Mouse (Mus musculus) neural tube, embryonic 15.5 days (tissue): ENCODE results near the gene Patl2. TPM values are rescaled to one million over a fixed set of nuclear protein-coding genes. Genes with fewer than 3 reads are reported as not detected.

Source experiments
- ATAC-seq: fragments of 200-750 bp; cut with Nextera tagmentation; 2 replicates; pipeline ENCODE4 v1.8.0; 2017; ENCODE audit warnings: mild to moderate bottlenecking, moderate TSS enrichment, moderate library complexity; ENCODE audit not compliant: low FRiP score
- H3K27ac ChIP-seq: fragments of 300-500 bp; sonication (generic); replicated peaks from 2 replicates; pipeline ENCODE4 v1.5.1; 2015; ENCODE audit warnings: mild to moderate bottlenecking, inconsistent platforms
- H3K27me3 ChIP-seq: fragments of 300-500 bp; sonication (generic); replicated peaks from 2 replicates; pipeline ENCODE4 v1.6.1; 2015; ENCODE audit warnings: inconsistent platforms
- H3K36me3 ChIP-seq: fragments of 300-500 bp; sonication (generic); 2 replicates; pipeline ENCODE4 v1.6.1; 2015; ENCODE audit warnings: inconsistent platforms
- H3K4me1 ChIP-seq: fragments of 300-500 bp; sonication (generic); 2 replicates; pipeline ENCODE4 v1.6.1; 2015; ENCODE audit warnings: inconsistent platforms
- H3K4me2 ChIP-seq: fragments of 300-500 bp; sonication (generic); 2 replicates; pipeline ENCODE4 v1.6.1; 2015; ENCODE audit warnings: inconsistent platforms, mild to moderate bottlenecking, moderate library complexity
- H3K4me3 ChIP-seq: fragments of 300-500 bp; sonication (generic); replicated peaks from 2 replicates; pipeline ENCODE4 v1.5.1; 2015; ENCODE audit warnings: mild to moderate bottlenecking, inconsistent platforms
- H3K9ac ChIP-seq: fragments of 300-500 bp; sonication (generic); replicated peaks from 2 replicates; pipeline ENCODE4 v1.6.1; 2015; ENCODE audit warnings: mild to moderate bottlenecking, inconsistent platforms
- H3K9me3 ChIP-seq: fragments of 300-500 bp; sonication (generic); replicated peaks from 2 replicates; pipeline ENCODE4 v1.6.1; 2016; ENCODE audit warnings: inconsistent platforms
- WGBS: fragments of 180-500 bp; shearing (Covaris S2); methylation state at CpG from one replicate; pipeline ENCODE4 v1.1.7; 2015; ENCODE audit warnings: mixed read lengths; 5-methylcytosine and 5-hydroxymethylcytosine counted together
- polyA plus RNA-seq: library from polyadenylated mRNA; unstranded; fragments of >200 nt; fragmentation: Nextera tagmentation; extraction: Ambion mirVana; gene quantifications from 2 replicates; pipeline ENCODE4 v1.2.1, GENCODE M21; 2015

Patl2 gene
- 0.09 TPM in 1 of 2 replicates, not detected in the other for polyA plus RNA-seq

- WGBS, result 84% methylated on average over 17 of the region's 17 CpGs
- Histone ChIP-seq H3K4me3 (no peak within 1 kb of the TSS), H3K36me3 (no peaks in the 10 kb centered on the region), H3K4me2 (no peak within 1 kb of the TSS), H3K27ac (no peak within 1 kb of the TSS), H3K4me1 (no peaks in the 10 kb centered on the region), H3K9ac (no peak within 1 kb of the TSS), H3K27me3 (no peaks in the 10 kb centered on the region), H3K9me3 (no peaks in the 10 kb centered on the region)
- no peak for ATAC-seq
Observed at GRCm38 (mm10) chr2:122186106-122186505, at the start of gene Patl2, which contains the start of gene Terb2. Patl2 (minus strand) TSS chr2:122186189. Terb2 (plus strand) TSS chr2:122186272.

- no peak overlapping the region for H3K9ac ChIP-seq
Observed at GRCm38 (mm10) chr2:122235425-122235824, 49.4 kb upstream of the Patl2 start.

GRCm38 (mm10) chr2:122234611-122235288 lies 48.8 kb upstream of the Patl2 start, which contains the start of gene Sord:
Sord (plus strand) TSS chr2:122234749.
- H3K9me3 ChIP-seq, result no peaks in the 10 kb centered on the region
- under 1% methylated on average over 35 of the region's 35 CpGs for WGBS
- peak within 1 kb of the TSS; percentile 82 for H3K27ac ChIP-seq
- ATAC-seq, result peak; percentile 96
- H3K4me3 ChIP-seq, result peak within 1 kb of the TSS; percentile 62
- H3K9ac ChIP-seq, result peak within 1 kb of the TSS; percentile 57
- no peaks in the 10 kb centered on the region for H3K36me3 ChIP-seq
- H3K27me3 ChIP-seq, result no peaks in the 10 kb centered on the region
- H3K4me2 ChIP-seq, result peak within 1 kb of the TSS; percentile 85
- peaks cover 11% of the 10 kb centered on the region; the same call in 1 of the 2 replicates for H3K4me1 ChIP-seq

More at GRCm38 (mm10) chr2:122235425-122235824, 49.4 kb upstream of the Patl2 start:
- H3K9me3 ChIP-seq, result no peaks in the 10 kb centered on the region
- peak overlapping the region; percentile 85 for H3K4me2 ChIP-seq
- WGBS, result 83% methylated on average over 2 of the region's 2 CpGs
- no peaks in the 10 kb centered on the region for H3K27me3 ChIP-seq
- ATAC-seq, result no peak
- H3K4me1 ChIP-seq, result peaks cover 11% of the 10 kb centered on the region; the same call in 1 of the 2 replicates
- H3K36me3 ChIP-seq, result no peaks in the 10 kb centered on the region
- peak overlapping the region; percentile 62 for H3K4me3 ChIP-seq
- H3K27ac ChIP-seq, result no peak overlapping the region

GRCm38 (mm10) chr2:122233759-122234557 lies 48.0 kb upstream of the Patl2 start:
- peak overlapping the region; percentile 82 for H3K27ac ChIP-seq
- H3K9ac ChIP-seq, result peak overlapping the region; percentile 57
- peak overlapping the region; percentile 85 for H3K4me2 ChIP-seq
- H3K4me1 ChIP-seq, result peaks cover 11% of the 10 kb centered on the region; the same call in 1 of the 2 replicates
- no peaks in the 10 kb centered on the region for H3K9me3 ChIP-seq
- H3K36me3 ChIP-seq, result no peaks in the 10 kb centered on the region
- H3K4me3 ChIP-seq, result peak overlapping the region; percentile 62
- WGBS, result 4% methylated on average over 26 of the region's 26 CpGs
- no peaks in the 10 kb centered on the region for H3K27me3 ChIP-seq
- ATAC-seq, result peak; percentile 62

- Histone ChIP-seq H3K4me1 (peaks cover 11% of the 10 kb centered on the region; the same call in 1 of the 2 replicates), H3K4me3 (peak overlapping the region; percentile 62), H3K9me3 (no peaks in the 10 kb centered on the region), H3K27me3 (no peaks in the 10 kb centered on the region), H3K36me3 (no peaks in the 10 kb centered on the region), H3K27ac (no peak overlapping the region), H3K9ac (no peak overlapping the region), H3K4me2 (peak overlapping the region; percentile 85)
- peak; percentile 0; the same call in 1 of the 2 replicates for ATAC-seq
- 62% methylated on average over 5 of the region's 5 CpGs for WGBS
Observed at GRCm38 (mm10) chr2:122233341-122233740, 47.4 kb upstream of the Patl2 start.

GRCm38 (mm10) chr2:122231616-122232015 lies 45.6 kb upstream of the Patl2 start:
- 70% methylated on average over 9 of the region's 9 CpGs for WGBS
- no peak for ATAC-seq
- H3K4me3 ChIP-seq, result no peak overlapping the region

GRCm38 (mm10) chr2:122230395-122230794 lies 44.4 kb upstream of the Patl2 start:
- no peak overlapping the region for H3K4me3 ChIP-seq
- H3K27ac ChIP-seq, result no peak overlapping the region
- H3K36me3 ChIP-seq, result no peaks in the 10 kb centered on the region
- peaks cover 11% of the 10 kb centered on the region; the same call in 1 of the 2 replicates for H3K4me1 ChIP-seq
- no peak for ATAC-seq
- WGBS, result 86% methylated on average over 6 of the region's 6 CpGs
- H3K9me3 ChIP-seq, result no peaks in the 10 kb centered on the region
- H3K9ac ChIP-seq, result no peak overlapping the region
- H3K27me3 ChIP-seq, result no peaks in the 10 kb centered on the region
- H3K4me2 ChIP-seq, result no peak overlapping the region

More at GRCm38 (mm10) chr2:122231616-122232015, 45.6 kb upstream of the Patl2 start:
- H3K4me1 ChIP-seq, result peaks cover 11% of the 10 kb centered on the region; the same call in 1 of the 2 replicates
- H3K27me3 ChIP-seq, result no peaks in the 10 kb centered on the region
- no peaks in the 10 kb centered on the region for H3K9me3 ChIP-seq
- no peaks in the 10 kb centered on the region for H3K36me3 ChIP-seq
- no peak overlapping the region for H3K27ac ChIP-seq
- no peak overlapping the region for H3K4me2 ChIP-seq
- H3K9ac ChIP-seq, result no peak overlapping the region

GRCm38 (mm10) chr2:122223654-122224053 lies 37.7 kb upstream of the Patl2 start:
- Histone ChIP-seq H3K27me3 (no peaks in the 10 kb centered on the region), H3K36me3 (no peaks in the 10 kb centered on the region), H3K9me3 (no peaks in the 10 kb centered on the region), H3K4me3 (no peak overlapping the region), H3K27ac (no peak overlapping the region), H3K4me2 (no peak overlapping the region), H3K4me1 (no peaks in the 10 kb centered on the region), H3K9ac (no peak overlapping the region)
- ATAC-seq, result no peak

GRCm38 (mm10) chr2:122222272-122222671 lies 36.3 kb upstream of the Patl2 start:
- WGBS, result 92% methylated on average over 5 of the region's 5 CpGs
- H3K4me2 ChIP-seq, result no peak overlapping the region
- H3K4me3 ChIP-seq, result no peak overlapping the region
- H3K9me3 ChIP-seq, result no peaks in the 10 kb centered on the region
- ATAC-seq, result no peak
- H3K36me3 ChIP-seq, result no peaks in the 10 kb centered on the region
- H3K27me3 ChIP-seq, result no peaks in the 10 kb centered on the region
- no peaks in the 10 kb centered on the region for H3K4me1 ChIP-seq
- no peak overlapping the region for H3K9ac ChIP-seq
- H3K27ac ChIP-seq, result no peak overlapping the region

- H3K9me3 ChIP-seq, result no peaks in the 10 kb centered on the region
- H3K36me3 ChIP-seq, result no peaks in the 10 kb centered on the region
- ATAC-seq, result no peak
- H3K9ac ChIP-seq, result no peak overlapping the region
- no peak overlapping the region for H3K4me2 ChIP-seq
- no peak overlapping the region for H3K27ac ChIP-seq
- H3K27me3 ChIP-seq, result no peaks in the 10 kb centered on the region
- H3K4me1 ChIP-seq, result no peaks in the 10 kb centered on the region
- no peak overlapping the region for H3K4me3 ChIP-seq
- 33% methylated on average over 5 of the region's 5 CpGs for WGBS
Observed at GRCm38 (mm10) chr2:122221798-122222197, 35.8 kb upstream of the Patl2 start.

- no peak overlapping the region for H3K9ac ChIP-seq
- 79% methylated on average over 4 of the region's 4 CpGs for WGBS
- H3K4me1 ChIP-seq, result no peaks in the 10 kb centered on the region
- H3K4me3 ChIP-seq, result no peak overlapping the region
- no peaks in the 10 kb centered on the region for H3K27me3 ChIP-seq
- no peak overlapping the region for H3K4me2 ChIP-seq
- ATAC-seq, result no peak
- H3K27ac ChIP-seq, result no peak overlapping the region
- no peaks in the 10 kb centered on the region for H3K36me3 ChIP-seq
- H3K9me3 ChIP-seq, result no peaks in the 10 kb centered on the region
Observed at GRCm38 (mm10) chr2:122221378-122221777, 35.4 kb upstream of the Patl2 start.
